Mouse (Mus musculus) testis, postnatal 10 days (tissue): ENCODE data around the gene Dennd5b.
A peak's percentile ranks its signal among the peaks of the same experiment; 100 is the strongest.
"Not testable (repeated sequence)": the region's sequence is repeated elsewhere in the genome, so short reads cannot be mapped to it uniquely, and the experiment has no call there.

ENCODE experiments used
- DNase-seq: peaks from one replicate; pipeline ENCODE4 v3.0.0; 2021; ENCODE audit warnings: low spot score

The Dennd5b gene

DNA sequence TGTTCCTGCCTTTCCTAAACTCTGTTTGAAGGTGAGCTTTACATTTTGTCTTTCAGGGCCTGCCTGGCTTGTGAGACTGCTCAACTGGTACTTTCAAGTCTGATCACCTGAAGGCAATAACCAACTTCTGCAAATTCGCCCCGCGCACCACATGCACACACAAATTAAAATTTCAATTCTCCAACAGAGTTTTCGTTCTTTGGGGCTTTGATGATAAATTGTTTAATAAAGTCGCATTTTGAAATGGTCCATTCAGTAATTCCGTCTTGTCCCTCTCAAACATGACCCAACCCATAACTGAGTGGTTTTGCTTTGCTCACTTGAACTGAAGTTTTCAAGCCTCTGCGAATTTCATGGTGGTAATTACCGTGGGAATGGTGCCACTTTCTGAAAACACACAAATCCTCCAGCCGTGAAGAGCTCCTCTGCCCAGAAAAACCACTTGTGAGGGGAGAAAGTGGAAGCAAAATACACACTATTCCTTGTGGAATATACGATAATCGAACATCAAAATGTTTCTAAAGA lies 154.5 kb downstream of the Dennd5b start:
- DNase-seq = no peak

DNA sequence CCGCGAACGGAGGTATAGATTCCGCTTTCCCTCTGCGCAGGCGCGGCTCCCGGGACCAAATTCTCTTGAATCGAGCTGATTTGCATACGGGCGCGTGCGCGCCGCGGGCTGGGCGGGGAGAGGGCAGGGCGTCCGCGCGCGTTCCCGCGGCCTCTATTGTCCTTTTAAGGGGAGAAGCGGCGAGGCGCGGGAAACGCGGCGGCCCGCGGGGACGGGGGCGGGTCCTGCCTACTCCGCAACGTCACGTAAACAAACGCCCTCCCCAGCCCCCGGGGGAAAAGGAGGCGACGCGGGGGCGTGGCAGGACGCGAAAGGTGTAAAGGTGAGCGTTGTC lies 155.1 kb downstream of the Dennd5b start, which contains the start of gene Sinhcaf:
Sinhcaf (minus strand) TSS at position 59 of the 334 bp plus-strand sequence.
- peak; percentile 98 for DNase-seq

DNA sequence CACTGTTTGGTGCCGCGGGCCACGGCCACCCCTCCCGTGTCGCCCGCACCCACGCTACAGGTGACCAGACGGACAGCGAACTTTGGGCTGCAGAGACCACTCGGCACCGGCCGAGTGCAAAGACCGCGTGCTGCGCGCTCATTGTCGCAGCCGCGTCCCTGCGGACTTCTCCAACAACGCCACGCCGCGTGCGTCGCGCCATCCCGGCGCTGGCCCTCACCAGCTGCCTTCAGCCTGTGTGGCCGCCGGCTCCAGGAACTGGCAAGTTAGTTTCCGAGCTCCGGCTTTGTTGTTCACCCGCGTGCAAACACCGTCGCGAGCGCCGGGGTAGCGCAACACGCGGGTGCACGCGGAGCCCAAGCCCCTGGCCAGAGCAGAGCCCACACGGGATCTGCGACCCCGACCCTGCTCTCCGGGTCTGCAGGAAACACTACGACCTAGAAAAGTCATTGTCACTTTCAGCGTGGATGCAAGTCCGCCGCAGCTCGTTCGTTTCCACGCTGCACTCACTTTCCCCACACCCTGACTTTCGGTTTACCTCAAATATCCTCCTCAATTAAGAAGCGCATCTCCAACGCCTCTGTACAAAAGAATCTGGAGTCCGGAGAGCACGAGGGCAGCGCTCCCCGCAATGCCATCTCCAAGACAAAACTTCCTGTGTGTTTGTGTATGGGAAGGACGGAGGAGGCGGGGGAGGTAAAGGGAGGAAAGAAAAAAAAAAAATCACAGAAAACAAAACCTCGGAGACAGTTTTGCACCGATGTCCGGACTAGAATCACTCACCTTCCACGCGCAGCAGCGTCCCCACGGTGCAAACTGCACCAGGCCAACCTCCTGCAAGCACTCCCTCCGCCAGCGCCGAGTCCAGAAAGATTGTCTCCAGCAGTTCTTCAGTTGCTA lies 155.7 kb downstream of the Dennd5b start:
- peak; percentile 66 for DNase-seq

DNA sequence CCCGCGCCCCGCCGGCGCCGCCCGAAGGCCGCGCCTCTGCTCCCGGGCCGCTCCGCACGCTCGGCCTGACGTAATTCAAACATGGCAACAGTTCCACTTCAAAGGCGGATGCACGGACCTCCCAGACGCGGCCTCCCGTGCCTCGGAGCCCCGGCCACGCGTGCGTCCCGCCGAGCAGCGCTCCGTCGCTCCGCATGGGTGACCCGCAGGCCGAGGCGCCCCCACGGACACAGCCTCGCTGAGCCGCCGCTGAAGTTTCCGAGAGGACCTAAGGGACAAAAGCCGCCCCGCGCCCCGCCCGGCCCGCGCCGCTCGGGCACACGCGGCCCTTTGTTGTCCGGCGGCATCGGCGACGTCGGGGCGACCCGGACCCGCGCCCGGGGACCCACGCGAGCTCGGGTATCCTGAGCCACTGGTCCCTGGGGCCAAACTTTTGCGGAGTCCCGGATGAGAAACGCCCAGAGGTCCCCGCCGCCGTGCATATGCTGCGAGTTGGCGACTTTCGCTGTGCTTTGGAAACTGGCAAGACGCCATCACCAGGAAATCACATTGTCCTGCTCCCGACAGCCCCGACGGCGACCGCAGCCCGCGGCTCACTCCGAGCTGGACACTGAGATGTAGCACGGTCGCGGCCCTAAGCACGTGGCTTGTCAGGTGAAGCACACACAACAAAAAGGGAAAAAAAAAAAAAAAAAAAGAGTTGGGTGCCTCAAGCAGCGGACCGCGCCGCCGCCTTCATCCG lies 156.5 kb downstream of the Dennd5b start:
- DNase-seq = peak; percentile 81

DNA sequence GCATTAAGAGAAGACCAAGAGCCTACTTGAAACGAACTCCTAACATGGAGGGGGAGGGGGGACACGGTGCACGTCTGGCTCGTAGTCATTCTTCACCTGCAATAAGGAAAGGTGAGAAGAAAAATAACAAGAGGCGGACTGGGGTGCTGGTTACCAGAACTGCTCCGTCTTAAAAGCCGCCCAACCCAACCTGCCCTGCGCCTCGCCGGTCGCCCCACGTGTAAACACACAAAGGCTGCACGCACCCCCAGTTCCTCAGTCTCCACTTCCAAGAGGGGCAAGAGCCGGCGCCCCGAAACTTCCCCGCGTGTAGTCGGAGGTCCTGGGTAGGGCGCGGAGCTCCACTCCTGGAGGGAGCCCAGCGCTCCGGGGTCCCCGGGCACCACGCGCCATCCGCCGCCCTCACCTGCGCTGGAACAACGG lies 157.1 kb downstream of the Dennd5b start:
- DNase-seq = no peak

DNA sequence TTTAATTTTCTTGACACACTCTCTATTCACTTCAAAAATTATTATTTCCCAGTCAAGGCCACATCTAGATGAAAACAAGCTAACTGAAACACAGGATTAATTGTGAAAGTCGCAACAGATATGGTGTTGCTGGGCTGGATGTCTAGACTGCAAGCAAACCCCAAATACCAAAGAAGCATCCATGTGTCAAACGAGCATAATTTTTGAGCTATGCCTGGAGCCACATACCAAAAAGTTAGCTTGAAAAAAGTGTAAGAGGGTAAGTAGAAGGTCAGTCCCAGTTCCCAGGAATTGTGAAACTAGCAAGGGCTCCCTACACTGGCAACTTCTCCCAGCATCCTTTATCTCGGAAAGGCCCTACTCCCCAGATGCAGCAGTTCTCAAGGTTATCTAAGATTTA lies 157.8 kb downstream of the Dennd5b start:
- no peak for DNase-seq

DNA sequence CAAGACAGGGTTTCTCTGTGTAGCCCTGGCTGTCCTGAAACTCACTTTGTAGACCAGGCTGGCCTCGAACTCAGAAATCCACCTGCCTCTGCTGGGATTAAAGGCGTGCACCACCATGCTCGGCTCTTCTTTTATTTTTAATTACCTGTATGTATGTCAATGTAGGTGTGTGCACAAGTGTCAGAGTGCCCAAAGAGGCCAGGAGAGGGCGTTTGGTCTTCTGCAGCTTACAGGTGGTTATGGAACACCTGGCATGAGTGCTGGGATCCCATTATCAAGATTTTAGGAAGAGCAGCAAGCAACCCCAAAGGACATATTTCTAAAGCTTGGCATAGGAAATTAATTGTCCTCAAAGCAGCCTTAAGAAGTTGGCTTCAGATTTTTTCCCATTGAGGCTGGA lies 159.1 kb downstream of the Dennd5b start:
- DNase-seq = no peak

DNA sequence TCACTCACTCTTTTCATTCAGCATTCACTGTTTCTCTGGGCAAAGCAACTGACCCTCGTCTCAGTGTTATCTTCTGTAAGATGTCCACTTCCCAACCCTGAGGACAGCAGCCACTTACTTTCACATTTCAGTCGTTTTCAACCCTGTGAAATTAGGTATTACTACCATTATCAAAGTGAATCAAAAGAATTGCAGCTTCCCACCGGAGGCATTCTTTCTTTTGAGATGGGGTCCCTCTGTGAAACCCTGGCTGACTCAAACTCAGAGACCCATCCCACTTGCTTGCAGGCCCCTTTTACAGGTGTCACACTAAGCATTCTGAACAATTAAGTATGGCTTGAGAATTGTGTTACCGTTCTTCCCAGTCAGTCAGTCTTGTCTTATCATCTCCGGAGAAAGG lies 159.6 kb downstream of the Dennd5b start:
- DNase-seq = no peak

DNA sequence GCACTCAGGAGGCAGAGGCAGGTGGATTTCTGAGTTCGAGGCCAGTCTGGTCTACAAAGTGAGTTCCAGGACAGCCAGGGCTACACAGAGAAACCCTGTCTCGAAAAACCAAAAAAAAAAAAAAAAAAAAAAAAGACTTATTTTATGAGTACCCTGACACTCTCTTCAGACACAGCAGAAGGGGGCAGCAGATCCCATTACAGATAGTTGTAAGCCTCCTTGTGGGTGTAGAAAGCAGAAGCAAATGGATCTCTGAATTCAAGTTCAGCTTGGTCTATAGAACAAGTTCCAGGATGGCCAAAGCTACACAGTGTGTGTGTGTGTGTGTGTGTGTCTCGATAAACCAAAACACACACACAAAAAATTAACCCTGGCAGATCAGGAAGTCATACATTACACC lies 161.1 kb downstream of the Dennd5b start:
- DNase-seq = not testable (repeated sequence)
